Mouse (Mus musculus) small intestine, adult 2 months (tissue): ENCODE measurements around the gene C2.

Source experiments
- CTCF ChIP-seq: fragments of 200-500 bp; IDR thresholded peaks from 2 replicates; pipeline ENCODE4 v1.5.1; 2012; ENCODE audit warnings: low read depth, mild to moderate bottlenecking, control low read depth, inconsistent platforms, low read length, moderate library complexity, mixed read lengths; ENCODE audit not compliant: insufficient replicate concordance, insufficient read length; ENCODE audit errors: extremely low read depth
- POLR2A ChIP-seq: fragments of 200-500 bp; IDR thresholded peaks from 2 replicates; pipeline ENCODE4 v1.6.1; 2012; ENCODE audit warnings: low read depth, mild to moderate bottlenecking, control low read depth, inconsistent platforms, low read length, moderate library complexity

- TF ChIP-seq CTCF: no peak
- TF ChIP-seq POLR2A: peak; percentile 73; the same call in 1 of the 2 replicates
These were observed 16.0 kb upstream of the C2 start, which contains the start of gene Slc44a4 for GRCm38 (mm10) chr17:34913930-34914665.
